Mouse (Mus musculus): Measurements from ENCODE around the gene Rell1.

Rell1 gene

GRCm38 (mm10) chr5:63968443-63969415 lies at the start of gene Rell1:
TSS of gene Rell1 (minus strand) at chr5:63968897.
- peak; percentile 99 to 100 for DNase-seq

GRCm38 (mm10) chr5:64012596-64013366 lies 44.1 kb upstream of the Rell1 start:
- no peak for DNase-seq

- DNase-seq, result no peak
These were observed 37.9 kb upstream of the Rell1 start for GRCm38 (mm10) chr5:64006548-64006947.

- no peak for DNase-seq
These were observed 34.6 kb upstream of the Rell1 start for GRCm38 (mm10) chr5:64003302-64003701.

GRCm38 (mm10) chr5:63993865-63994264 lies 25.2 kb upstream of the Rell1 start:
- no peak for DNase-seq

GRCm38 (mm10) chr5:63990675-63991074 lies 22.0 kb upstream of the Rell1 start:
- DNase-seq, result no peak

- no peak for DNase-seq
These were observed 17.6 kb upstream of the Rell1 start for GRCm38 (mm10) chr5:63986337-63986736.

- DNase-seq, result no peak
These were observed 13.6 kb upstream of the Rell1 start for GRCm38 (mm10) chr5:63982296-63982695.

GRCm38 (mm10) chr5:63970991-63971390 lies 2.3 kb upstream of the Rell1 start:
- DNase-seq, result no peak

GRCm38 (mm10) chr5:63970281-63970732 lies 1.6 kb upstream of the Rell1 start:
- no peak for DNase-seq

- DNase-seq, result no peak
These were observed 897 bp upstream of the Rell1 start for GRCm38 (mm10) chr5:63969476-63970112.

GRCm38 (mm10) chr5:63967591-63968141 lies 1.0 kb downstream of the Rell1 start:
- DNase-seq, result peak in 1 of 2 experiments; percentile 25

GRCm38 (mm10) chr5:63966379-63966778 lies 2.3 kb downstream of the Rell1 start:
- DNase-seq, result no peak

GRCm38 (mm10) chr5:63965946-63966345 lies 2.8 kb downstream of the Rell1 start:
- DNase-seq, result no peak

GRCm38 (mm10) chr5:63964576-63964975 lies 4.1 kb downstream of the Rell1 start:
- DNase-seq, result no peak

GRCm38 (mm10) chr5:63961726-63962125 lies 7.0 kb downstream of the Rell1 start:
- DNase-seq, result no peak

- DNase-seq, result no peak
These were observed 8.1 kb downstream of the Rell1 start for GRCm38 (mm10) chr5:63960565-63960964.

GRCm38 (mm10) chr5:63958963-63959708 lies 9.6 kb downstream of the Rell1 start:
- no peak for DNase-seq

- DNase-seq, result no peak
These were observed 11.1 kb downstream of the Rell1 start for GRCm38 (mm10) chr5:63957607-63958006.

- no peak for DNase-seq
These were observed 12.3 kb downstream of the Rell1 start for GRCm38 (mm10) chr5:63956411-63956810.

GRCm38 (mm10) chr5:63953401-63954032 lies 15.2 kb downstream of the Rell1 start:
- no peak for DNase-seq

All from spleen, adult 18-20 months (tissue).